Mouse (Mus musculus) intestine, postnatal 0 days (tissue): ENCODE data around the gene Tmem30a. TPM values are rescaled to one million over a fixed set of nuclear protein-coding genes. Genes with fewer than 3 reads are reported as not detected.

Experiments used
- ATAC-seq: fragments of 200-750 bp; cut with Nextera tagmentation; 2 replicates; pipeline ENCODE4 v1.8.0; 2017; ENCODE audit warnings: mild to moderate bottlenecking, moderate TSS enrichment, moderate library complexity
- H3K27ac ChIP-seq: fragments of 300-500 bp; sonication (generic); 2 replicates; pipeline ENCODE4 v1.5.1; 2014; ENCODE audit warnings: mild to moderate bottlenecking, low read depth, low read length, moderate library complexity
- H3K27me3 ChIP-seq: fragments of 300-500 bp; sonication (generic); replicated peaks from 2 replicates; pipeline ENCODE4 v1.6.1; 2014; ENCODE audit warnings: low read length, mixed read lengths; ENCODE audit not compliant: control insufficient read depth, insufficient read depth
- H3K36me3 ChIP-seq: fragments of 300-500 bp; sonication (generic); 2 replicates; pipeline ENCODE4 v1.6.1; 2014; ENCODE audit warnings: mild to moderate bottlenecking, moderate library complexity; ENCODE audit not compliant: control insufficient read depth, insufficient read depth
- H3K4me1 ChIP-seq: fragments of 300-500 bp; sonication (generic); replicated peaks from 2 replicates; pipeline ENCODE4 v1.6.1; 2014; ENCODE audit warnings: antibody characterized with exemption, low read length, mixed read lengths; ENCODE audit not compliant: control insufficient read depth, insufficient read depth
- H3K4me2 ChIP-seq: fragments of 300-500 bp; sonication (generic); replicated peaks from 2 replicates; pipeline ENCODE4 v1.6.1; 2014; ENCODE audit warnings: low read depth, mild to moderate bottlenecking, moderate library complexity
- H3K4me3 ChIP-seq: fragments of 300-500 bp; sonication (generic); 2 replicates; pipeline ENCODE4 v1.5.1; 2014; ENCODE audit warnings: low read depth, low read length
- H3K9ac ChIP-seq: fragments of 300-500 bp; sonication (generic); 2 replicates; pipeline ENCODE4 v1.6.1; 2014; ENCODE audit warnings: mild to moderate bottlenecking, low read depth, low read length
- H3K9me3 ChIP-seq: fragments of 300-500 bp; sonication (generic); 2 replicates; pipeline ENCODE4 v1.6.1; 2016; ENCODE audit warnings: mixed run types; ENCODE audit not compliant: control insufficient read depth
- CTCF ChIP-seq: sonication (generic); IDR thresholded peaks from 2 replicates; pipeline ENCODE4 v1.5.1; 2016; ENCODE audit warnings: low read depth, mild to moderate bottlenecking, control low read depth, antibody characterized with exemption, moderate library complexity
- WGBS: fragments of 180-500 bp; shearing (Covaris S2); extraction: QIAGEN DNeasy Blood & Tissue Kit; methylation state at CpG from one replicate; pipeline ENCODE4 v1.1.7; 2014; 5-methylcytosine and 5-hydroxymethylcytosine counted together
- polyA plus RNA-seq: library from polyadenylated mRNA; unstranded; fragments of >200 nt; fragmentation: Nextera tagmentation; extraction: Ambion mirVana; gene quantifications from 2 replicates; pipeline ENCODE4 v1.2.1, GENCODE M21; 2015

The Tmem30a gene
- polyA plus RNA-seq, 1 experiment from 2014 or later, result 76.2 TPM

- H3K4me3 ChIP-seq, result no peak overlapping the region
- ATAC-seq, result no peak
- H3K4me2 ChIP-seq, result no peak overlapping the region
- H3K27ac ChIP-seq, result no peak overlapping the region
- no peak overlapping the region for H3K9ac ChIP-seq
- WGBS, result 73% methylated on average over 8 of the region's 8 CpGs
- no peaks in the 10 kb centered on the region for H3K27me3 ChIP-seq
- H3K9me3 ChIP-seq, result no peaks in the 10 kb centered on the region
- H3K4me1 ChIP-seq, result no peaks in the 10 kb centered on the region
- peaks cover 20% of the 10 kb centered on the region for H3K36me3 ChIP-seq
- no peak for TF ChIP-seq CTCF
Observed at GRCm38 (mm10) chr9:79751846-79752245, 41.5 kb downstream of the Tmem30a start.

- no peak overlapping the region for H3K4me2 ChIP-seq
- 70% methylated on average over 7 of the region's 7 CpGs for WGBS
- no peaks in the 10 kb centered on the region for H3K27me3 ChIP-seq
- no peak for TF ChIP-seq CTCF
- H3K9me3 ChIP-seq, result no peaks in the 10 kb centered on the region
- no peak overlapping the region for H3K4me3 ChIP-seq
- H3K36me3 ChIP-seq, result peaks cover 16% of the 10 kb centered on the region
- no peak overlapping the region for H3K9ac ChIP-seq
- no peak overlapping the region for H3K27ac ChIP-seq
- ATAC-seq, result no peak
- no peaks in the 10 kb centered on the region for H3K4me1 ChIP-seq
Observed at GRCm38 (mm10) chr9:79750709-79751108, 42.6 kb downstream of the Tmem30a start.

- Histone ChIP-seq H3K9me3 (no peaks in the 10 kb centered on the region), H3K36me3 (no peaks in the 10 kb centered on the region; the same call in 1 of the 2 replicates), H3K27me3 (no peaks in the 10 kb centered on the region), H3K9ac (no peak overlapping the region), H3K4me2 (no peak overlapping the region), H3K4me1 (no peaks in the 10 kb centered on the region), H3K27ac (no peak overlapping the region), H3K4me3 (no peak overlapping the region)
- TF ChIP-seq CTCF, result no peak
- ATAC-seq, result no peak
- WGBS, result 75% methylated on average over 4 of the region's 4 CpGs
Observed at GRCm38 (mm10) chr9:79745036-79745435, 48.3 kb downstream of the Tmem30a start.

- no peak for ATAC-seq
- Histone ChIP-seq H3K27ac (no peak overlapping the region), H3K36me3 (no peaks in the 10 kb centered on the region), H3K4me1 (no peaks in the 10 kb centered on the region), H3K27me3 (no peaks in the 10 kb centered on the region), H3K9me3 (no peaks in the 10 kb centered on the region), H3K4me3 (no peak overlapping the region), H3K9ac (no peak overlapping the region), H3K4me2 (no peak overlapping the region)
- no peak for TF ChIP-seq CTCF
- 69% methylated on average over 6 of the region's 6 CpGs for WGBS
Observed at GRCm38 (mm10) chr9:79735608-79736007, 57.7 kb downstream of the Tmem30a start.

GRCm38 (mm10) chr9:79730301-79730700 lies 63.0 kb downstream of the Tmem30a start:
- 50% methylated on average over 5 of the region's 5 CpGs for WGBS
- Histone ChIP-seq H3K27me3 (no peaks in the 10 kb centered on the region), H3K4me1 (no peaks in the 10 kb centered on the region), H3K9ac (no peak overlapping the region), H3K27ac (no peak overlapping the region), H3K9me3 (no peaks in the 10 kb centered on the region), H3K36me3 (no peaks in the 10 kb centered on the region), H3K4me2 (no peak overlapping the region), H3K4me3 (no peak overlapping the region)
- ATAC-seq, result no peak
- no peak for TF ChIP-seq CTCF

- WGBS, result 31% methylated on average over 5 of the region's 5 CpGs
- H3K27ac ChIP-seq, result no peak overlapping the region
- peak; percentile 81 for TF ChIP-seq CTCF
- H3K4me2 ChIP-seq, result no peak overlapping the region
- H3K4me3 ChIP-seq, result no peak overlapping the region
- H3K4me1 ChIP-seq, result no peaks in the 10 kb centered on the region; the same call in 1 of the 2 replicates
- H3K27me3 ChIP-seq, result peaks cover 29% of the 10 kb centered on the region
- no peak for ATAC-seq
- H3K9ac ChIP-seq, result no peak overlapping the region
- H3K9me3 ChIP-seq, result no peaks in the 10 kb centered on the region
- no peaks in the 10 kb centered on the region for H3K36me3 ChIP-seq
Observed at GRCm38 (mm10) chr9:79723090-79723489, 70.2 kb downstream of the Tmem30a start.

- H3K4me2 ChIP-seq, result no peak overlapping the region
- H3K27me3 ChIP-seq, result peaks cover 40% of the 10 kb centered on the region
- ATAC-seq, result no peak
Observed at GRCm38 (mm10) chr9:79721056-79721455, 72.3 kb downstream of the Tmem30a start.

More at GRCm38 (mm10) chr9:79721056-79721455, 72.3 kb downstream of the Tmem30a start:
- Histone ChIP-seq H3K4me1 (no peaks in the 10 kb centered on the region; the same call in 1 of the 2 replicates), H3K4me3 (no peak overlapping the region), H3K27ac (no peak overlapping the region), H3K9me3 (no peaks in the 10 kb centered on the region), H3K9ac (no peak overlapping the region), H3K36me3 (no peaks in the 10 kb centered on the region)
- WGBS, result 10% methylated on average over 9 of the region's 9 CpGs
- peak; percentile 79 for TF ChIP-seq CTCF
